Comparison of ENCODE assay signal across 20 mouse cellular contexts in the genomic region with DNA sequence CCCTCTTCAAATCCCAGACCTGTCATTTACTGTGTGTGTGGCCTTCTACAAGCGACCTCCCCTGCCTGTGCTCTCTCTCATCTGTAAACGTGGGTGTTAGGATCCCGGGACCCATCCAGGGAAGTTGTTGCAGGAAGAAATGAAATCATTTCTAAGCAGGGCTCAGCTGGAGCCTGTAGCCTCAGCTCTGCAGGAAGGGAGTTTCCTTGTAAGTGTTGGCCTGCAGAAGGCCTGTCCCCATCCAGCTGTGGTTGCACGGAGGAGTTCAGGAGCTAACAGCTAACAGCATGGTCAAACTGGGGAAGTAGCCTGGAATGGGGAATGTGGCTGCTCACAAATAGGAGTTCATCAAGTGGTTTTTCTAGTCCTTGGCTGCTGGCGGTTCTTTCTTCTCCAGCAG. TPM values are rescaled to one million over a fixed set of nuclear protein-coding genes. Genes with fewer than 3 reads are reported as not detected.
A peak's percentile ranks its signal among the peaks of the same experiment; 100 is the strongest.
DNase-seq lines count a peak whose midpoint lies in the region; ATAC-seq and TF ChIP-seq lines count a peak whose summit lies in the region.
"Had no signal": no experiment of that assay in that cellular context is flagged by ENCODE, and none has a peak within 500 bp of the region (broad histone marks: within the 10 kb centered on the region; RNA-seq: fewer than 3 reads in every experiment).

No protein-coding gene starts in this region.

- no peak overlapping the region for H3K4me2 ChIP-seq in limb, embryonic 13.5 days (replicated peaks)
- H3K4me2 ChIP-seq in heart, postnatal 0 days (ENCODE audit: low read depth, low read length) = no peak overlapping the region
- H3K4me2 ChIP-seq in forebrain, embryonic 14.5 days (ENCODE audit: low read length) = no peak overlapping the region
- H3K4me2 ChIP-seq: hindbrain, embryonic 15.5 days; limb, embryonic 15.5 days had no signal

- H3K9ac ChIP-seq in limb, embryonic 13.5 days = no peak overlapping the region
- no peak overlapping the region for H3K9ac ChIP-seq in heart, postnatal 0 days (replicated peaks; ENCODE audit: low read depth, low read length)
- no peak overlapping the region for H3K9ac ChIP-seq in forebrain, embryonic 14.5 days (ENCODE audit: low read length)
- H3K9ac ChIP-seq: hindbrain, embryonic 15.5 days; limb, embryonic 15.5 days; liver, postnatal 0 days had no signal

- no peak for TF ChIP-seq EP300 in heart, postnatal 0 days (IDR thresholded peaks at IDR 0.05; ENCODE audit: low read depth)

- no peak for ATAC-seq in limb, embryonic 13.5 days (ENCODE audit: low FRiP score, low read depth)
- ATAC-seq in heart, postnatal 0 days (ENCODE audit: insufficient read depth, low read depth) = peak; percentile 78
- no peak for ATAC-seq in forebrain, embryonic 14.5 days
- ATAC-seq: CD4-positive, CD25-positive, alpha-beta regulatory T cell, adult 4 months; forebrain, embryonic 16.5 days; liver, postnatal 0 days had no signal

- H3K36me3 ChIP-seq in limb, embryonic 13.5 days = no peaks in the 10 kb centered on the region
- no peaks in the 10 kb centered on the region for H3K36me3 ChIP-seq in limb, embryonic 10.5 days
- H3K36me3 ChIP-seq in heart, postnatal 0 days (replicated peaks; ENCODE audit: control insufficient read depth, insufficient read depth, low read length) = no peaks in the 10 kb centered on the region
- no peaks in the 10 kb centered on the region for H3K36me3 ChIP-seq in forebrain, embryonic 14.5 days (ENCODE audit: control insufficient read depth, insufficient read depth, low read length)
- H3K36me3 ChIP-seq: hindbrain, embryonic 15.5 days; limb, embryonic 15.5 days had no signal

- no peak for DNase-seq in limb, embryonic 10.5 days (ENCODE audit: low spot score)
- peak; percentile 29 for DNase-seq in gastrocnemius, postnatal 25 days
- DNase-seq in heart, postnatal 0 days (ENCODE audit: low spot score) = peak; percentile 49
- DNase-seq in lung, postnatal 14 days = peak; percentile 17
- no peak for DNase-seq in forebrain, embryonic 14.5 days (ENCODE audit: low spot score)
- no peak for DNase-seq in cerebellum, adult 2 months
- DNase-seq: adrenal gland, postnatal 10 days; cerebellum, adult 8-10 months; kidney, adult 2 months; liver, postnatal 0 days; right cerebral cortex, postnatal 4 days; thymus, postnatal 14 days had no signal

- no peak overlapping the region for H3K4me3 ChIP-seq in limb, embryonic 13.5 days
- no peak overlapping the region for H3K4me3 ChIP-seq in limb, embryonic 10.5 days
- no peak overlapping the region for H3K4me3 ChIP-seq in heart, postnatal 0 days (ENCODE audit: low read depth, low read length)
- H3K4me3 ChIP-seq in forebrain, embryonic 14.5 days (ENCODE audit: low read depth, low read length) = no peak overlapping the region
- H3K4me3 ChIP-seq in cerebellum, adult 2 months (replicated peaks; ENCODE audit: insufficient read depth, low read depth, low read length) = no peak overlapping the region
- H3K4me3 ChIP-seq: erythroblast, embryonic 14.5 days; hindbrain, embryonic 15.5 days; left cerebral cortex, adult 2 months; limb, embryonic 15.5 days had no signal

- H3K27ac ChIP-seq in limb, embryonic 13.5 days = peak overlapping the region; percentile 16; the same call in 1 of the 2 replicates
- H3K27ac ChIP-seq in limb, embryonic 10.5 days = no peak overlapping the region
- peak overlapping the region; percentile 63 for H3K27ac ChIP-seq in heart, postnatal 0 days (ENCODE audit: low read depth)
- no peak overlapping the region for H3K27ac ChIP-seq in forebrain, embryonic 14.5 days (ENCODE audit: low read depth, low read length)
- H3K27ac ChIP-seq in cerebellum, adult 2 months (ENCODE audit: insufficient read depth, low read length) = no peak overlapping the region
- H3K27ac ChIP-seq: hindbrain, embryonic 15.5 days; left cerebral cortex, adult 2 months; limb, embryonic 15.5 days had no signal

- TF ChIP-seq POLR2A in cerebellum, adult 2 months (IDR thresholded peaks at IDR 0.05; ENCODE audit: borderline replicate concordance, insufficient read depth, low read length) = no peak

- WGBS in limb, embryonic 13.5 days = 41% methylated on average over 5 of the region's 5 CpGs
- WGBS in limb, embryonic 10.5 days = 60% methylated on average over 5 of the region's 5 CpGs
- WGBS in heart, postnatal 0 days = 40% methylated on average over 5 of the region's 5 CpGs
- WGBS in forebrain, embryonic 14.5 days = 76% methylated on average over 5 of the region's 5 CpGs
- WGBS in cerebellum, adult 2 months = 66% methylated on average over 5 of the region's 5 CpGs

- H3K9me3 ChIP-seq in limb, embryonic 13.5 days = no peaks in the 10 kb centered on the region
- no peaks in the 10 kb centered on the region for H3K9me3 ChIP-seq in limb, embryonic 10.5 days (replicated peaks)
- H3K9me3 ChIP-seq in heart, postnatal 0 days (replicated peaks; ENCODE audit: control insufficient read depth, low read length) = no peaks in the 10 kb centered on the region
- H3K9me3 ChIP-seq in forebrain, embryonic 14.5 days (replicated peaks; ENCODE audit: control insufficient read depth, low read length) = no peaks in the 10 kb centered on the region
- H3K9me3 ChIP-seq: hindbrain, embryonic 15.5 days; limb, embryonic 15.5 days had no signal

- peaks cover 6% of the 10 kb centered on the region; the same call in 1 of the 2 replicates for H3K27me3 ChIP-seq in limb, embryonic 13.5 days
- peaks cover 20% of the 10 kb centered on the region for H3K27me3 ChIP-seq in limb, embryonic 10.5 days (ENCODE audit: low read depth, poor library complexity, severe bottlenecking)
- H3K27me3 ChIP-seq in heart, postnatal 0 days (ENCODE audit: control insufficient read depth, insufficient read depth, low read length) = 0 out of 2 replicates have a peak, but pooled peaks cover 4% of the 10 kb centered on the region
- H3K27me3 ChIP-seq in forebrain, embryonic 14.5 days (replicated peaks; ENCODE audit: control insufficient read depth, insufficient read depth, low read length) = 0 out of 2 replicates have a peak, but pooled peaks cover 5% of the 10 kb centered on the region
- no peaks in the 10 kb centered on the region; the same call in 1 of the 2 replicates for H3K27me3 ChIP-seq in cerebellum, adult 2 months (ENCODE audit: control insufficient read depth, insufficient read depth, low read length)
- H3K27me3 ChIP-seq: hindbrain, embryonic 15.5 days; limb, embryonic 15.5 days had no signal

- TF ChIP-seq CTCF in heart, postnatal 0 days (IDR thresholded peaks at IDR 0.05; ENCODE audit: low read depth) = no peak
- no peak for TF ChIP-seq CTCF in cerebellum, adult 2 months (IDR thresholded peaks at IDR 0.05; ENCODE audit: borderline replicate concordance, insufficient read depth, low read depth, low read length)

- peaks cover 6% of the 10 kb centered on the region; the same call in 1 of the 2 replicates for H3K4me1 ChIP-seq in limb, embryonic 13.5 days
- H3K4me1 ChIP-seq in limb, embryonic 10.5 days = peaks cover 27% of the 10 kb centered on the region
- H3K4me1 ChIP-seq in heart, postnatal 0 days (ENCODE audit: control insufficient read depth, insufficient read depth) = peaks cover 9% of the 10 kb centered on the region; the same call in 1 of the 2 replicates
- peaks cover 11% of the 10 kb centered on the region for H3K4me1 ChIP-seq in forebrain, embryonic 14.5 days (ENCODE audit: control insufficient read depth, insufficient read depth, low read length)
- no peaks in the 10 kb centered on the region for H3K4me1 ChIP-seq in cerebellum, adult 2 months (ENCODE audit: control insufficient read depth, insufficient read depth, low read length)

RNA-seq across cellular contexts. Expression of a gene that starts 44.1 kb away (rescaled TPM):
- 5.7 and 6.3 TPM in 2 replicates for polyA plus RNA-seq in limb, embryonic 13.5 days (2015; fragmentation: Nextera tagmentation; extraction: Ambion mirVana)
- 4.2 and 4.5 TPM in 2 replicates for polyA plus RNA-seq in limb, embryonic 10.5 days (2016; fragmentation: Nextera tagmentation; extraction: Ambion mirVana)
- 1 to 10 TPM; 1.8 to 2.5 TPM for total RNA-seq in gastrocnemius, postnatal 25 days (2021)
- 3.6 and 6.4 TPM in 2 replicates for total RNA-seq in heart, postnatal 0 days (2014; rRNA removed; ENCODE audit: low replicate concordance)
- 5.4 and 7.0 TPM in 2 replicates for polyA plus RNA-seq in heart, postnatal 0 days (2015; fragmentation: Nextera tagmentation; extraction: Ambion mirVana)
- 1.5 and 1.6 TPM in 2 replicates for polyA plus RNA-seq in forebrain, embryonic 14.5 days (2014; fragmentation: Nextera tagmentation; extraction: Ambion mirVana)
- polyA plus RNA-seq in cerebellum, adult 2 months (2012; rRNA removed) = 0.92 and 1.2 TPM in 2 replicates
- total RNA-seq: MEL had no signal

Comparison
In these comparisons a context has a peak if more than half of its experiments do, and no peak if none do; other contexts are left out.
1. H3K27ac ChIP-seq: peak in limb, embryonic 13.5 days (single experiment) and heart, postnatal 0 days (single experiment); none in limb, embryonic 10.5 days (single experiment), forebrain, embryonic 14.5 days (single experiment) and cerebellum, adult 2 months (single experiment).
2. DNase-seq: peak in gastrocnemius, postnatal 25 days (single experiment), heart, postnatal 0 days (single experiment) and lung, postnatal 14 days (single experiment); none in limb, embryonic 10.5 days (single experiment), forebrain, embryonic 14.5 days (single experiment) and cerebellum, adult 2 months (0 of 2).